Mouse (Mus musculus) megakaryocyte, embryonic 14.5 days (primary cell): Measurements from ENCODE around the gene Gm21988.

Experiments
- FLI1 ChIP-seq: IDR thresholded peaks from 2 replicates; pipeline ENCODE4 v1.6.1; 2012; ENCODE audit warnings: low read length, inconsistent platforms, mixed read lengths
- GATA1 ChIP-seq: IDR thresholded peaks from 3 replicates; pipeline ENCODE4 v1.6.1; 2012; ENCODE audit warnings: mixed read lengths, low read length, inconsistent platforms, borderline replicate concordance

GRCm38 (mm10) chr11:70201691-70202090 lies 37.9 kb downstream of the Gm21988 start:
- TF ChIP-seq GATA1 (no peak), FLI1 (no peak)
